Mouse (Mus musculus): ENCODE results near the gene Elavl1.
A peak's percentile ranks its signal among the peaks of the same experiment; 100 is the strongest.

Gene Elavl1

GRCm38 (mm10) chr8:4321031-4321430, 4.2 kb downstream of the Elavl1 start:
- no peak for DNase-seq (ENCODE audit: low spot score in 2 of 2)

- no peak for DNase-seq (ENCODE audit: low spot score in 2 of 2)
These were observed 4.8 kb downstream of the Elavl1 start for GRCm38 (mm10) chr8:4320404-4320803.

GRCm38 (mm10) chr8:4319573-4319872, 5.7 kb downstream of the Elavl1 start:
- no peak for DNase-seq (ENCODE audit: low spot score in 2 of 2)

- no peak for DNase-seq (ENCODE audit: low spot score in 2 of 2)
These were observed 6.2 kb downstream of the Elavl1 start for GRCm38 (mm10) chr8:4318796-4319572.

- DNase-seq (ENCODE audit: low spot score in 2 of 2), result no peak
These were observed 7.1 kb downstream of the Elavl1 start for GRCm38 (mm10) chr8:4318124-4318523.

GRCm38 (mm10) chr8:4314852-4315251, 10.4 kb downstream of the Elavl1 start:
- no peak for DNase-seq (ENCODE audit: low spot score in 2 of 2)

GRCm38 (mm10) chr8:4313254-4314124, 11.7 kb downstream of the Elavl1 start:
- no peak for DNase-seq (ENCODE audit: low spot score in 2 of 2)

- no peak for DNase-seq (ENCODE audit: low spot score in 2 of 2)
These were observed 13.1 kb downstream of the Elavl1 start for GRCm38 (mm10) chr8:4312104-4312503.

GRCm38 (mm10) chr8:4305838-4306237, 19.4 kb downstream of the Elavl1 start:
- DNase-seq (ENCODE audit: low spot score in 2 of 2), result no peak

- DNase-seq (ENCODE audit: low spot score in 2 of 2), result no peak
These were observed 21.1 kb downstream of the Elavl1 start for GRCm38 (mm10) chr8:4304124-4304547.

- no peak for DNase-seq (ENCODE audit: low spot score in 2 of 2)
These were observed 27.4 kb downstream of the Elavl1 start for GRCm38 (mm10) chr8:4297822-4298221.

- no peak for DNase-seq (ENCODE audit: low spot score in 2 of 2)
These were observed 32.5 kb downstream of the Elavl1 start for GRCm38 (mm10) chr8:4292738-4293137.

- DNase-seq (ENCODE audit: low spot score in 2 of 2), result no peak
These were observed 49.1 kb downstream of the Elavl1 start for GRCm38 (mm10) chr8:4276111-4276465.

- peak; percentile 93 to 96 for DNase-seq (ENCODE audit: low spot score in 2 of 2)
These were observed 49.7 kb downstream of the Elavl1 start, which contains the start of gene Timm44 for GRCm38 (mm10) chr8:4275275-4276110. TSS of gene Timm44 (minus strand) at chr8:4275913.

GRCm38 (mm10) chr8:4269609-4270008, 55.6 kb downstream of the Elavl1 start:
- DNase-seq (ENCODE audit: low spot score in 2 of 2), result no peak

- no peak for DNase-seq (ENCODE audit: low spot score in 2 of 2)
These were observed 57.6 kb downstream of the Elavl1 start for GRCm38 (mm10) chr8:4267627-4268026.

- no peak for DNase-seq (ENCODE audit: low spot score in 2 of 2)
These were observed 59.9 kb downstream of the Elavl1 start for GRCm38 (mm10) chr8:4265160-4265914.

- DNase-seq (ENCODE audit: low spot score in 2 of 2), result no peak
These were observed 62.0 kb downstream of the Elavl1 start for GRCm38 (mm10) chr8:4263105-4263791.

GRCm38 (mm10) chr8:4259805-4260170, 65.4 kb downstream of the Elavl1 start:
- no peak for DNase-seq (ENCODE audit: low spot score in 2 of 2)

GRCm38 (mm10) chr8:4259125-4259804, 65.9 kb downstream of the Elavl1 start, which contains the start of gene Ctxn1:
TSS of gene Ctxn1 (minus strand) at chr8:4259274.
- peak; percentile 89 to 94 for DNase-seq (ENCODE audit: low spot score in 2 of 2)
